Mouse (Mus musculus) retina, embryonic 14.5 days (tissue): Measurements from ENCODE around the gene Nrxn2.

ENCODE experiments used
- DNase-seq: peaks from one replicate; pipeline ENCODE4 v3.0.0-alpha.2; 2015; ENCODE audit warnings: low spot score

The Nrxn2 gene

GRCm38 (mm10) chr19:6452672-6453310, 34.3 kb downstream of the Nrxn2 start:
- DNase-seq: peak; percentile 65

GRCm38 (mm10) chr19:6453349-6453748, 34.8 kb downstream of the Nrxn2 start:
- DNase-seq: no peak

GRCm38 (mm10) chr19:6454041-6454720, 35.6 kb downstream of the Nrxn2 start:
- DNase-seq: no peak

GRCm38 (mm10) chr19:6459504-6459903, 41.0 kb downstream of the Nrxn2 start:
- DNase-seq: no peak

- DNase-seq: no peak
Measured at GRCm38 (mm10) chr19:6462841-6463240, 44.3 kb downstream of the Nrxn2 start.

- peak; percentile 41 for DNase-seq
Measured at GRCm38 (mm10) chr19:6464306-6465071, 46.0 kb downstream of the Nrxn2 start.

- peak; percentile 63 for DNase-seq
Measured at GRCm38 (mm10) chr19:6465090-6465489, 46.6 kb downstream of the Nrxn2 start.

- DNase-seq: no peak
Measured at GRCm38 (mm10) chr19:6466945-6467344, 48.4 kb downstream of the Nrxn2 start.

- peak; percentile 53 for DNase-seq
Measured at GRCm38 (mm10) chr19:6467374-6467979, 48.9 kb downstream of the Nrxn2 start.

- no peak for DNase-seq
Measured at GRCm38 (mm10) chr19:6471630-6472029, 53.1 kb downstream of the Nrxn2 start.

- DNase-seq: no peak
Measured at GRCm38 (mm10) chr19:6472821-6473220, 54.3 kb downstream of the Nrxn2 start.

GRCm38 (mm10) chr19:6474706-6475105, 56.2 kb downstream of the Nrxn2 start:
- DNase-seq: peak; percentile 70

- no peak for DNase-seq
Measured at GRCm38 (mm10) chr19:6475129-6475528, 56.6 kb downstream of the Nrxn2 start.

- no peak for DNase-seq
Measured at GRCm38 (mm10) chr19:6477007-6477406, 58.5 kb downstream of the Nrxn2 start.

- DNase-seq: no peak
Measured at GRCm38 (mm10) chr19:6478566-6478965, 60.0 kb downstream of the Nrxn2 start.

GRCm38 (mm10) chr19:6482886-6483285, 64.4 kb downstream of the Nrxn2 start:
- DNase-seq: no peak

- DNase-seq: no peak
Measured at GRCm38 (mm10) chr19:6485059-6485630, 66.6 kb downstream of the Nrxn2 start.

- peak; percentile 95 for DNase-seq
Measured at GRCm38 (mm10) chr19:6489030-6489429, 70.5 kb downstream of the Nrxn2 start.

- DNase-seq: no peak
Measured at GRCm38 (mm10) chr19:6491538-6491937, 73.0 kb downstream of the Nrxn2 start.

GRCm38 (mm10) chr19:6492124-6492523, 73.6 kb downstream of the Nrxn2 start:
- peak; percentile 88 for DNase-seq

- DNase-seq: no peak
Measured at GRCm38 (mm10) chr19:6493219-6493618, 74.7 kb downstream of the Nrxn2 start.

- no peak for DNase-seq
Measured at GRCm38 (mm10) chr19:6494032-6494431, 75.5 kb downstream of the Nrxn2 start.
